Mouse (Mus musculus) hindbrain, postnatal 0 days (tissue): ENCODE measurements at regions not wholly inside any gene's neighbourhood (a gene's known extent, or its start where the extent isn't known, plus 50 kb on each side); places are given as distances from the start of the nearest gene placed in this dataset.
A peak's percentile ranks its signal among the peaks of the same experiment; 100 is the strongest.

Experiments used
- ATAC-seq: fragments of 200-750 bp; cut with Nextera tagmentation; 2 replicates; pipeline ENCODE4 v1.8.0; 2017; ENCODE audit warnings: mild to moderate bottlenecking, moderate TSS enrichment, moderate library complexity
- DNase-seq: peaks from one replicate; pipeline ENCODE4 v3.0.0-alpha.2; 2015; ENCODE audit warnings: low spot score
- H3K27ac ChIP-seq: fragments of 300-500 bp; sonication (generic); 2 replicates; pipeline ENCODE4 v1.5.1; 2014; ENCODE audit warnings: mild to moderate bottlenecking
- H3K27me3 ChIP-seq: fragments of 300-500 bp; sonication (generic); 2 replicates; pipeline ENCODE4 v1.6.1; 2014; ENCODE audit warnings: low read length, mixed read lengths; ENCODE audit not compliant: insufficient read depth
- H3K36me3 ChIP-seq: fragments of 300-500 bp; sonication (generic); 2 replicates; pipeline ENCODE4 v1.6.1; 2014; ENCODE audit warnings: low read length, mixed read lengths; ENCODE audit not compliant: insufficient read depth
- H3K4me1 ChIP-seq: fragments of 300-500 bp; sonication (generic); 2 replicates; pipeline ENCODE4 v1.6.1; 2014; ENCODE audit warnings: antibody characterized with exemption, low read length, mixed read lengths; ENCODE audit not compliant: insufficient read depth
- H3K4me2 ChIP-seq: fragments of 300-500 bp; sonication (generic); 2 replicates; pipeline ENCODE4 v1.6.1; 2014; ENCODE audit warnings: low read depth, mild to moderate bottlenecking, low read length, moderate library complexity, mixed read lengths
- H3K4me3 ChIP-seq: fragments of 300-500 bp; sonication (generic); 2 replicates; pipeline ENCODE4 v1.5.1; 2014; ENCODE audit warnings: low read length
- H3K9ac ChIP-seq: fragments of 300-500 bp; sonication (generic); replicated peaks from 2 replicates; pipeline ENCODE4 v1.6.1; 2014; ENCODE audit warnings: mild to moderate bottlenecking, low read length, moderate library complexity, mixed read lengths
- H3K9me3 ChIP-seq: fragments of 300-500 bp; sonication (generic); 2 replicates; pipeline ENCODE4 v1.6.1; 2016; ENCODE audit warnings: low read length, mixed read lengths
- CTCF ChIP-seq: IDR thresholded peaks from 2 replicates; pipeline ENCODE4 v1.5.1; 2016; ENCODE audit warnings: antibody characterized with exemption, control low read depth, low read depth
- WGBS: fragments of 180-500 bp; shearing (Covaris S2); extraction: QIAGEN DNeasy Blood & Tissue Kit; methylation state at CpG from one replicate; pipeline ENCODE4 v1.1.7; 2014; 5-methylcytosine and 5-hydroxymethylcytosine counted together

- Histone ChIP-seq H3K9me3 (no peaks in the 10 kb centered on the region), H3K27ac (no peak overlapping the region), H3K27me3 (no peaks in the 10 kb centered on the region), H3K4me2 (no peak overlapping the region), H3K9ac (no peak overlapping the region), H3K4me3 (no peak overlapping the region), H3K4me1 (no peaks in the 10 kb centered on the region), H3K36me3 (no peaks in the 10 kb centered on the region)
- ATAC-seq (no peak), DNase-seq (no peak)
- 93% methylated on average over 5 of the region's 5 CpGs for WGBS
- no peak for TF ChIP-seq CTCF
Observed at GRCm38 (mm10) chr8:56832651-56833050, 281.8 kb downstream of the Fbxo8 start.

GRCm38 (mm10) chr8:56833129-56833528 lies 282.2 kb downstream of the Fbxo8 start:
- no peaks in the 10 kb centered on the region for H3K9me3 ChIP-seq
- H3K27ac ChIP-seq, result no peak overlapping the region
- H3K4me2 ChIP-seq, result no peak overlapping the region
- no peak overlapping the region for H3K9ac ChIP-seq
- DNase-seq (peak; percentile 3), ATAC-seq (no peak)
- H3K27me3 ChIP-seq, result no peaks in the 10 kb centered on the region
- WGBS, result 34% methylated on average over 4 of the region's 4 CpGs
- no peak overlapping the region for H3K4me3 ChIP-seq
- no peaks in the 10 kb centered on the region for H3K36me3 ChIP-seq
- no peaks in the 10 kb centered on the region for H3K4me1 ChIP-seq
- no peak for TF ChIP-seq CTCF

GRCm38 (mm10) chr8:56883449-56883848 lies 332.6 kb downstream of the Fbxo8 start:
- Histone ChIP-seq H3K4me1 (no peaks in the 10 kb centered on the region), H3K36me3 (no peaks in the 10 kb centered on the region), H3K4me2 (no peak overlapping the region), H3K27me3 (no peaks in the 10 kb centered on the region), H3K4me3 (no peak overlapping the region), H3K27ac (no peak overlapping the region), H3K9me3 (no peaks in the 10 kb centered on the region), H3K9ac (no peak overlapping the region)
- ATAC-seq (no peak), DNase-seq (no peak)
- no peak for TF ChIP-seq CTCF
- 57% methylated on average over 8 of the region's 8 CpGs for WGBS

GRCm38 (mm10) chr8:56884195-56884594 lies 333.3 kb downstream of the Fbxo8 start:
- H3K4me2 ChIP-seq, result no peak overlapping the region
- no peak overlapping the region for H3K27ac ChIP-seq
- TF ChIP-seq CTCF, result peak; percentile 67
- H3K4me1 ChIP-seq, result no peaks in the 10 kb centered on the region
- no peaks in the 10 kb centered on the region for H3K9me3 ChIP-seq
- 34% methylated on average over 1 of the region's 1 CpGs for WGBS
- DNase-seq (peak; percentile 63), ATAC-seq (no peak)
- no peak overlapping the region for H3K9ac ChIP-seq
- H3K4me3 ChIP-seq, result no peak overlapping the region
- no peaks in the 10 kb centered on the region for H3K36me3 ChIP-seq
- no peaks in the 10 kb centered on the region for H3K27me3 ChIP-seq

GRCm38 (mm10) chr8:56893638-56894037 lies 342.7 kb downstream of the Fbxo8 start:
- H3K27me3 ChIP-seq, result no peaks in the 10 kb centered on the region
- no peaks in the 10 kb centered on the region for H3K9me3 ChIP-seq
- H3K4me3 ChIP-seq, result no peak overlapping the region
- H3K4me2 ChIP-seq, result no peak overlapping the region
- no peak for TF ChIP-seq CTCF
- no peak for DNase-seq
- no peak for ATAC-seq
- no peaks in the 10 kb centered on the region for H3K4me1 ChIP-seq
- WGBS, result 69% methylated on average over 3 of the region's 3 CpGs
- no peak overlapping the region for H3K27ac ChIP-seq
- H3K9ac ChIP-seq, result no peak overlapping the region
- no peaks in the 10 kb centered on the region for H3K36me3 ChIP-seq

GRCm38 (mm10) chr8:56915362-56915761 lies 364.5 kb downstream of the Fbxo8 start:
- ATAC-seq, result no peak
- no peaks in the 10 kb centered on the region for H3K36me3 ChIP-seq
- no peak for DNase-seq
- H3K27me3 ChIP-seq, result no peaks in the 10 kb centered on the region
- H3K4me1 ChIP-seq, result no peaks in the 10 kb centered on the region
- no peak overlapping the region for H3K27ac ChIP-seq
- no peak for TF ChIP-seq CTCF
- H3K4me2 ChIP-seq, result no peak overlapping the region
- H3K9ac ChIP-seq, result no peak overlapping the region
- no peak overlapping the region for H3K4me3 ChIP-seq
- H3K9me3 ChIP-seq, result no peaks in the 10 kb centered on the region
- 93% methylated on average over 5 of the region's 5 CpGs for WGBS

GRCm38 (mm10) chr8:56915989-56916388 lies 365.1 kb downstream of the Fbxo8 start:
- Histone ChIP-seq H3K27me3 (no peaks in the 10 kb centered on the region), H3K9me3 (no peaks in the 10 kb centered on the region), H3K4me1 (no peaks in the 10 kb centered on the region), H3K36me3 (no peaks in the 10 kb centered on the region), H3K9ac (no peak overlapping the region), H3K4me3 (no peak overlapping the region), H3K4me2 (no peak overlapping the region), H3K27ac (no peak overlapping the region)
- WGBS, result 82% methylated on average over 5 of the region's 5 CpGs
- ATAC-seq (no peak), DNase-seq (no peak)
- no peak for TF ChIP-seq CTCF
